Mouse (Mus musculus) urinary bladder, adult 18-20 months (tissue): ENCODE results near the gene Fermt1.
A peak's percentile ranks its signal among the peaks of the same experiment; 100 is the strongest.

Experiments
- DNase-seq, 2 experiments: peaks; one replicate each; pipeline ENCODE4 v3.0.0; 2022; ENCODE audit warnings: low spot score in 2 of 2, mixed read lengths in 2 of 2

Fermt1 gene

DNA sequence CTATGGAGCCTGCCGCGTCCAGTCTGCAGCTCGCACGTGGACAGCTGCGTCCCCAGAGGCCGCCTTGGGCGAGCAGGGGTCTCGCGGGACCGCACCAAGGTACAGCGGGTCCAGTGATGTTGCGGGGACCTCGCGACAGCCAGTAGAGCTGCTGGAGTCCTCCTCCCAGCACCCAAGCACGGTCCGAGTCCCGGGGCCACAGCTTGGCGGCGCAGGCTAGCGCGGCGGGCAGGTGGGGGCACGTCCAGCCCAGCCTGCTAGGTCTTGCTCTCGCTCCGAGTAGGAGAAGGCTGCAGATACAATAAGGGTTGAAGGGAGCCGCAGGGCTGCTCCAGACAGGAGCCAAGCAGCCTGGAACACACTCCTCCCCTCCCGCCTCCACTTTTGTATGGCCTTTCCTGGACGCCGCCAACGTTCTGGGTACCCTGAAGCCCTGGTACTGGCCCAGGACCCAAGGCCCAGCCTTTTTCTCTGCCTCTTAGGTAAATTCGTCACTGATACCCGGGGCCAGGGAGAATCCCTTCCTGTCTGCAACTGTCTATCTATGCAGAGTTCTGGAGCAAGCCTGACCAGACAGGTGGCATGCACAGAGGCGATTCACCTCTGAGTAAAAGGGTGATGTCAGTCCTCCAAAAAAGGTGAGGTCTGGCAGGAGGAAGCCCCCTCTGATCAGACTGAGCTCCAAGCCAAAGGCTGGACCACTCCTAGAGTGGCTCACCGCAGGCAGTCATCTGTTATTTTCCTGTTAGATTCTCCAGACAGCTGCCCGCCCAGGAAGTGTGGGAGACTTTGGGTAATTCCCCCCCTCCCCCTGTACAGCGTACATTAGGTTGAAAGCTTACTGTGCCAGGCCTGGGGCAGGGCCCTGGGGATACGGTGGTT, at the start of gene Fermt1:
Gene Fermt1 (minus strand): TSS at position 581 of the 882 bp plus-strand sequence.
- DNase-seq, result peak; percentile 68 to 73

- peak in 1 of 2 experiments; percentile 18 for DNase-seq
Observed at GRCm38 (mm10) chr2:132992659-132993531, 47.2 kb upstream of the Fermt1 start.

DNA sequence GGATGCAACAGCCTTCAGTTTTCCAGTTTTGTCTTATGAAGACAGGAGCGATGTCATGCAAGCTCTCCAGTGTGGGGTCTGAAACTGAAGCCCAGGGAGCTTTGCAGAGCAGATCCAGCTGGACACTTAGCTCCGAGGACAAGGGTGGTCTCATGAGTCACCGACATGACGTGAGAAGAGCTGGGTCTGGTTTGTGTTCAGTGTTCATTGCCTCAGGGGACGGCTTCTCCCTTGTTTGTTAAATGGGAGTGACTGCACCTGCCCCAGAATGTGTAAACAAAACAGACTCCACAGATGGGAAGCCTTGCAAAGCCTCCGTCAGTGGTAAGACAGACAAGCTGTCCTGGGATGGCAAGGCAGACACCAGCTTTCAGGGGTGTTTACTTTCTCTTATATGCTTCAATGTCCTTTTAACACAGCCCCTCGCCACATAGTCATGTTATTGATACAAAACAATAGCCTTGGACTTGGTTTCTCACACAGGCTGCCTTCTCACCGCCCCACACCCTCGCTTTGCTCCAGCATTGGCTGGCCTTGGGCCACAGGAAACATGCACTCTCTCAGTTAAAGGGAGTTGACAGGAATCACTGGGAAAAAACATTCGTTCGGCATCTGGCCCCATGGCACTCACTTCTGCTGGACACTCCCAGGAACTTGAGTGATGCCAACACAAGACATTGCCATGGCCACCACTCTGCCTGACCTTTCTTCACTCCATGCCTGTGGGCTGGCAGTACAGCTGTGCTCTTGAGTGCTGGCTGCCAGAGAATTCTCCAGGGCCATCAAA, 44.3 kb upstream of the Fermt1 start:
- no peak for DNase-seq

DNA sequence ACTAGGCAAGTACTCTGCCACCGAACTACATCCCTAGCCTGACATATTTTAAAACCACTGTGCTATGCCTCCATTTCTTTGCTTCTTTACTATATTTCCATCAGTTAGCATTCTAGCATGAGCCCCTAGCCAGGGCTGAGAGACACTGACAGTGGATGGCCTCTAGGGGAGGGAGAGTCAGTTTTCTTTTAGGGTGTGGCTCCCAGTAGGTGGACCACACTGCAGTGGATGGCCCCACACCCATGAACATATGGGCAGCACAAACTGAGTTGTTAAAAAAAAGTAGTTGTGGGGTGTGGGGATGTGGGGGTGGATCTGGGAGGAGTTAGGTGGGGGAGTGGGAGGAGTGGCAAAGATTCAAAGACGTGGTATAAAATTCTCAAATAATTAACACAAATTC, 27.6 kb upstream of the Fermt1 start:
- DNase-seq, result no peak

DNA sequence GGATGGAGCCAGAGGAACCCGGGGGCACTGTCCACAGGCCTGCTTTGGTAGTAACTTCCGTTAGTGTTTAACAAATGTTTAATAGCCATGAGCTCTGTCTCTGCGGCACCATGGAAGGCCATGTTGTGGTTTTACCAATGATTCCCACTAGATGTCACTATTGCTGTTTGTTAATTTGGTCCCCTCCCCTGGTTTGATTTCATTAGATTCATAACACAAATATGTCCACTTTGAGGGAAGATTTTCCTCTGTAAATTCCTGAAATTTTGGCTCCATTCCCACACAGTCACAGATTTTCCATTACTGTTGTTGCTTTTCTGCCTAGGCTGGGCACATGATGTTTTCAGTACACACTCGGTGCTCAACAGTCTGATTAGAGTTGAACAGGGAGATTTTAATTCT, 25.1 kb upstream of the Fermt1 start:
- no peak for DNase-seq

GRCm38 (mm10) chr2:132957786-132958185, 12.1 kb upstream of the Fermt1 start:
- DNase-seq, result no peak

- DNase-seq, result no peak
Observed at GRCm38 (mm10) chr2:132952197-132952596, 6.5 kb upstream of the Fermt1 start.

- DNase-seq, result no peak
Observed at GRCm38 (mm10) chr2:132948174-132948573, 2.5 kb upstream of the Fermt1 start.

GRCm38 (mm10) chr2:132946976-132947375, 1.3 kb upstream of the Fermt1 start:
- no peak for DNase-seq

DNA sequence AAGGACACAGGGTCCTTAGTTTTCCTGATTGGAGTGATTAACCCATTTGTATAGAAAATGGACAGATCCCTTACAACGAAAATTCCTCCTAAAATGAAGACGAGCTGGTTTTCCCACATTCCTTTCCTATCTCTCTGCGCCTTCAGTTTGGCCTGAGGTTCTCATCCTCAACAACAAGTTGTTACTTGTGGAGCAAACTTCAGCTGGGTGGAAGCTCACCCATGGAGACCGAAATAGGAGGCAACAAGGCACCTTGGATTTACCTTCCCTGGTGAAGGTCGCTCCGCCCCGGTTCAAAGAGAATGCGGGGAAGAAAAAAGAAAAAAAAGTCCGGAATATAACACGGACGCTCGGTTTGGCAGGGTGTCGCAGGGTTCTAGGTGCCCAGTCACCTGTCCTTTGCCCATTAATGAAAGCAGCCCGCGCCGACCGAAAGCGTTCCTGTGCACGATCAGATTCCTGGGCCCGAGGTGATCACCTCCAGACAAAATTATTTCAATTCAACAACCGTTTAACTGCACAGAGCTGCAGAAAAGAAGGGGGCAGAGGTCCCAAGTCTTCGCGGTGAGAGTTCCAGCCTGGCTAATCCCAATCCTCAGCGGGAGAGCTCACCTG, 888 bp downstream of the Fermt1 start:
- DNase-seq, result no peak

DNA sequence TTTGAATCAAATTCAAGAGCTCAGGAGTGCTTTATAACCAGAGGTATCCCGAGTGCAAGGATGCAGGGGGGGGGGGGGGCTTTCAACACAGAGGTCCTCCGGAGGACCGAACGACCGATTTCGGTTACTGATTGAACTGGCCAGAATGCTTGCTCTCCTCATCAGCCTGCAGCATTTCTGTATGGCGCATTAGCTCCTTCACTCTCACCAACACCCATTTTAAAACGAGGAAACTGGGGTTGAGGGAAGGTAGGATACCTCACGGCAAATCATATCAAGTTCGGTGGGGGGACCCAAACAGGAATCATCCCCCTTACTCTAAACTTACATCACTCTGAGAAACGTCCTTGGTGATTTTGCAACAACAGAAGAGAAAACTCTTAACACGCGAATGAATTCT, 1.7 kb downstream of the Fermt1 start:
- no peak for DNase-seq

GRCm38 (mm10) chr2:132943596-132943995, 2.1 kb downstream of the Fermt1 start:
- no peak for DNase-seq

DNA sequence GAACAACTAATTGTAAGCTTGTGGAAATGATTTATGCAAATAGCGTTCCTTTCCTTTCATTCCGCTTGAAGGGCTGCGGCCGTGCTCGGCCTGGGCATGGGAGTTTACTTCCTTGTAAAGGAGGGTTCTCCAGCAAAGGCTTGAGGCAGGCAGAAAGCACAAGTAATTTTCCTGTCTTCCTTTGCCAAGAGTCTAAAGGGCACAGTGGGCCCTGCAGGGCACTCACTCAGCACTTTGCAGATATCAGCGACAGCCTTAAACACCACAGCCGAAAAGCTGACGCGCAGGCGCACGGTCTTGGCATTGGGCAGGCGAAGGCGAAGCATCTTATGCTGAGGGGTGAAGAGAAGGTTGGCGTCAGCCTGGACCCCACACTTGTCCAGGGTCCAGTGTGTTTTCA, 6.7 kb downstream of the Fermt1 start:
- no peak for DNase-seq

- DNase-seq, result no peak
Observed at GRCm38 (mm10) chr2:132936176-132936575, 9.5 kb downstream of the Fermt1 start.

GRCm38 (mm10) chr2:132934711-132935110, 11.0 kb downstream of the Fermt1 start:
- no peak for DNase-seq

DNA sequence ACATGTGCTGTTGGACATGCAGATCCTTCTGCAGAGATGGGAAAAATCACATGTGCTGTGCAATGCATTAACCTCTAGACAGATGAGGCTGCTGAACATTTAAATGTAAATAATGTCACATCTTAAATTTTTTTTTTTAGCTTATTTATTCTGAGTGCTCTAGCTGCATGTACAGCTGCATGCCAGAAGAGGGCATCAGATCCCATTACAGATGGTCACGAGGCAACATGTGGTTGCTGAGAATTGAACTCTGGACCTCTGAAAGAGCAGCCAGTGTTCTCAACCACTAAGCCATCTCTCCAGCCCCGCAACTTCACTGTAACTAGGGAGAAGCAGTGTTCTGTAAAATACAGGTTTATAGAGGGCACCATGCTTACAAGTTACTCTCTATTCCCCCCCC, 11.6 kb downstream of the Fermt1 start:
- no peak for DNase-seq

DNA sequence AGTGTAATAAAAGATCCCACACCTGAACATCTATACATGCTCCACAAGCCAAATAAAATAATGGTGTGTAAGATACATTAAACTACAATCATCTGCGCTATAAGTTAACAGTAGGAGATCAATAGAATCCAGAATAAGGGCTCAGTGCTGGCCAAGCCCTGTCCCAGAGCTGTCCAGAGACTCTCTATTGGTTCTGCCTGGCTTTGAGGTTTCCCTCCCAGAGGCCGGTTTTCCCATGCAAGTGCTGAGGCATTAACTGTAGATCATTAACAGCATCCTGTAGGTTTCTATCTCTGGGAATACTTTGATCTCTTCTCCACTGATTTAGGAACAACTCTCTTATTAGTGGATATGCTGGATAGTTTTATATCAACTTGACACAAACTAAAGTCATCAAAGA, 16.7 kb downstream of the Fermt1 start:
- no peak for DNase-seq

DNA sequence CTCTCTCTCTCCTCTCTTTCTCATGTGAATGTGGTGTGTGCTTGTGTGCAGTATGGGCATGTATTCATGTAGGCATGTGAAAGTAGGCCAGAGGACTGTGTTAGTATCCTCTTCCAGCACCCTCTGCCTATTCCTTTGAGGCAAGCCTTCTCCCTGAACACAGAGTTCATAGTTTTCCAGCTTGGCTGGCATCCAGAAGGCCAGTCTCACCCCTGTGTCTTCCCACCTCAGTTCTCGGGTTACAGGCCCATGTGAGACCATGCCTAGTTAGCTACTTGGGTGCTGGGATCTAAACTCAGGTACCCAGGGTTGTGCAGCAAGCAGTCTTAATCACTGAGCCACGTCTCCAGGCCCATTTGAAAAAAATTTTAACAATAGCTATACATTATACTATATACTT, 17.8 kb downstream of the Fermt1 start:
- no peak for DNase-seq

GRCm38 (mm10) chr2:132927298-132927697, 18.4 kb downstream of the Fermt1 start:
- no peak for DNase-seq

DNA sequence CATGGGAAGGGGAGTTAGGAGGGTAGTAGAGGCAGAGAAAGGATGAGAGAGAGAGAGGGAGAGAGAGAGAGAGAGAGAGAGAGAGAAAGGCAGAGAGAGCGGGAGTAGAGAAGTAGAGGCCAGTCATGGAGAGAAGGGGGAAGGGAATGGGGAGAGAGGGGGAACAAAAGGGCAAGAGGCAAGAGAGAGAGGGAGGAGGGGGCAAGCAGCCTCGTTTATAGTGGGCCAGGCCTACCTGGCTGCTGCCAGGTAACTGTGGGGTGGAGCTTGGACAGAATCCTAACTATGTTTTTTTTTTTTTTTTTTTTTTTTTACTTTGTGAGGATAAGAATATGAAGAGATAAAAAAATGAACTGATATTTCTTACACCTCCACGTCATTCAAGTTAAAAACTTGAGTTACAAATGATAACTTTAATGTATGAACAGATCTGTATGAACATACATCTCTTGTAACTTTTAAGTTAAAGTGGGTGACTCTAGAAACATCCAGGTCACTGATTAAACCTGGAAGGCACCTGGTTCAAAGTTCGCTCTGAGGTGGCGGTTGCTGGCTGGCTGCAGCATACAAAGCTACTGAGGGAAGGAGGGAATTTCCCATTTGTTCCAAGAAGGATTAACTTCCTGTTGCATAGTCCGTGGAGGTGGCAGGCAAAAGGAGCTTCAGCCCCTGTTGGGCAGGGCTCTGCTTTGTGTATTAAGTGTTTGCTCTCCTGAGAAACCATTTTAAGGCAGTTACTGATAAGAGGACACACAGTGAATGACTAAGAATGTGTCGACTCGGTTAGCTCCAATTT, 22.2 kb downstream of the Fermt1 start:
- DNase-seq, result no peak
